Mouse (Mus musculus) stomach, postnatal 0 days (tissue): ENCODE results near the gene Ggta1. TPM values are rescaled to one million over a fixed set of nuclear protein-coding genes. Genes with fewer than 3 reads are reported as not detected.

Experiments
- ATAC-seq: fragments of 200-750 bp; cut with Nextera tagmentation; 2 replicates; pipeline ENCODE4 v1.8.0; 2017; ENCODE audit not compliant: low FRiP score, low TSS enrichment
- DNase-seq: peaks from one replicate; pipeline ENCODE4 v3.0.0-alpha.2; 2016; ENCODE audit warnings: low spot score
- H3K27ac ChIP-seq: fragments of 300-500 bp; sonication (generic); replicated peaks from 2 replicates; pipeline ENCODE4 v1.5.1; 2014; ENCODE audit warnings: mild to moderate bottlenecking, control low read depth
- H3K27me3 ChIP-seq: fragments of 300-500 bp; sonication (generic); 2 replicates; pipeline ENCODE4 v1.6.1; 2014; ENCODE audit warnings: low read length; ENCODE audit not compliant: control insufficient read depth, insufficient read depth
- H3K36me3 ChIP-seq: fragments of 300-500 bp; sonication (generic); 2 replicates; pipeline ENCODE4 v1.6.1; 2014; ENCODE audit warnings: low read length, mixed read lengths; ENCODE audit not compliant: control insufficient read depth, insufficient read depth
- H3K4me1 ChIP-seq: fragments of 300-500 bp; sonication (generic); replicated peaks from 2 replicates; pipeline ENCODE4 v1.6.1; 2014; ENCODE audit warnings: antibody characterized with exemption; ENCODE audit not compliant: control insufficient read depth, insufficient read depth
- H3K4me2 ChIP-seq: fragments of 300-500 bp; sonication (generic); replicated peaks from 2 replicates; pipeline ENCODE4 v1.6.1; 2014; ENCODE audit warnings: low read depth, mild to moderate bottlenecking, control low read depth, moderate library complexity
- H3K4me3 ChIP-seq: fragments of 300-500 bp; sonication (generic); 2 replicates; pipeline ENCODE4 v1.5.1; 2014; ENCODE audit warnings: low read depth, low read length, control low read depth
- H3K9ac ChIP-seq: fragments of 300-500 bp; sonication (generic); 2 replicates; pipeline ENCODE4 v1.6.1; 2014; ENCODE audit warnings: mild to moderate bottlenecking, low read length, control low read depth, mixed read lengths
- H3K9me3 ChIP-seq: fragments of 300-500 bp; sonication (generic); 2 replicates; pipeline ENCODE4 v1.6.1; 2016; ENCODE audit warnings: low read length; ENCODE audit not compliant: control insufficient read depth
- CTCF ChIP-seq: IDR thresholded peaks from 2 replicates; pipeline ENCODE4 v1.5.1; 2016; ENCODE audit warnings: antibody characterized with exemption, low read depth, mild to moderate bottlenecking, moderate library complexity
- EP300 ChIP-seq: optimal IDR thresholded peaks from 2 replicates; pipeline ENCODE3; 2016; ENCODE audit warnings: antibody characterized with exemption
- WGBS: fragments of 180-500 bp; shearing (Covaris S2); extraction: QIAGEN DNeasy Blood & Tissue Kit; methylation state at CpG from one replicate; pipeline ENCODE4 v1.1.7; 2014; 5-methylcytosine and 5-hydroxymethylcytosine counted together
- polyA plus RNA-seq: library from polyadenylated mRNA; unstranded; fragments of >200 nt; fragmentation: Nextera tagmentation; extraction: Ambion mirVana; gene quantifications from 2 replicates; pipeline ENCODE4 v1.2.1, GENCODE M21; 2015

Gene Ggta1
- polyA plus RNA-seq, 1 experiment from 2014 or later, result 11.5 TPM

DNA sequence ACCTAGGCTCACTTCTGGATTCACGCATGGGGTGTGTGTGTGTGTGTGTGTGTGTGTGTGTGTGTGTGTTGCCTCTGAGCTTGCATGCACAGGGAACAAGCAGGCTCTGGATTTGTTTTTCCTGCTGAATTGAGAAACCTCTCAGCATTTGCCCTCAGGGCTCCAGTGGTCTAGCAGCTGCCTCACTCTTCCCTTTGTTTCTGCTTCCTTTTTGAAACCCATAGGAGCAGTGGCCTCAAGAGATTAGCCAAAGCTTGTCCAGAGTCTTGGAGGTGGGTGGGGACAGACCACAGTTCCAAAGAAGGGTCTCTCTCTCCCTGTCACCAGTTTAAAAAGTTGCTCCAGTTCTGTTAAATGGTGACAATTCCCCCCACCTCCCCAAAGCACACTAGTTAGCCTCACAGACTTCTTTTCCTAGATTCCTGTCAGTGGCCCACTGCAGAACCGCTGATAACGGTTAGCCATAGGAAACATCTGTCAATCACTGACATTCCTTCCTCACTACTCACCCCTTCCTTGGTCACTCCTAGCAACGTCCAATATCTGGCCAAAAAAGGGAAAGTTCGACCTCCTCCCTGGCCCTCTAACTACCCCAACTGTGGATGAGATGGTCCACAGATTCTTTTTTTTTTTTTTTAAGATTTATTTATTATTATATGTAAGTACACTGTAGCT, 24.1 kb upstream of the Ggta1 start:
- no peak for TF ChIP-seq CTCF
- H3K27ac ChIP-seq, result no peak overlapping the region
- no peak overlapping the region for H3K4me2 ChIP-seq
- ATAC-seq (no peak), DNase-seq (no peak)
- H3K9me3 ChIP-seq, result no peaks in the 10 kb centered on the region
- no peaks in the 10 kb centered on the region for H3K27me3 ChIP-seq
- H3K4me1 ChIP-seq, result no peaks in the 10 kb centered on the region; the same call in 1 of the 2 replicates
- no peaks in the 10 kb centered on the region for H3K36me3 ChIP-seq
- 37% methylated on average over 5 of the region's 5 CpGs for WGBS
- no peak overlapping the region for H3K9ac ChIP-seq
- H3K4me3 ChIP-seq, result no peak overlapping the region

DNA sequence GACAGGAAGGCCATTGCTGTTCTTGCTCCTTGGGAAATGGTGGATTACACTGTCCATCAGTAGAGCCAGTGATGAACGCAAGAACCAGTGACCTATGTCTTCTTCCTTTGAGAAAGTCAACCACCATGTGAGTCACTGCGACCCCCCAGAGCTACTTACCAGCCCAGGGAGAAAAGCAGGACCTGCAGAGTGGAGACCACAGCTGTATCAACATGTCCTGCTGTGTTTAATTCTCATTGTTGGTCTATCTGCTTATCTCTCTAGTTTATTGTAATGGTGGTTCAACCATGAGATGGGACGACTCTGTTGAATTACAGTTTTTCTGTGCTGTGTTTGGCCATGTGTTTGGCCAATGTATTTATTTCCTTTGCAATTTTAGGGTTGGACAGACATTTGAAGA, 21.1 kb upstream of the Ggta1 start:
- Histone ChIP-seq H3K9me3 (no peaks in the 10 kb centered on the region), H3K4me2 (no peak overlapping the region), H3K4me1 (0 out of 2 replicates have a peak, but pooled peaks cover 4% of the 10 kb centered on the region), H3K27ac (no peak overlapping the region), H3K27me3 (no peaks in the 10 kb centered on the region), H3K4me3 (no peak overlapping the region), H3K9ac (no peak overlapping the region), H3K36me3 (no peaks in the 10 kb centered on the region)
- TF ChIP-seq CTCF (no peak), EP300 (no peak)
- ATAC-seq (no peak), DNase-seq (no peak)
- WGBS, result 88% methylated on average over 3 of the region's 3 CpGs

DNA sequence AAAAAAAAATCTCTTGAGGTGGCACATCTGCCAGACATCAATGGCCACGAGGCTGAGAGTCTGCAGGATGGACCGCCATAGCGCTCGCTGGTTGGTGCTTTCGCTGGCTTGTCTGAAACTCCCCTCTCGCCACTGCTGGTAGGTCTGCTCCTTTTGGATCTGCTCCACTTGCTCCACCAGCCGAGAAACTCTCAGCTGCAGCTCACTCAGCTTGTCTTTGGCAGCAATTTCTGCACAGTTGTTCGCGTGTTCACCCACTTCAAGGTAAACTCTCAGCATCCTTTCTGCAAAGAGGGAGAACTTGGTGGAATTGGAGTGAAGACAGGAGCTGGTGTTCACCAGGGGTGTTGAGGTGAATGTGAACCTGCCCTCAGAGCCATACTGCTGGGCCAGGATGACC, 20.4 kb upstream of the Ggta1 start:
- Histone ChIP-seq H3K4me1 (0 out of 2 replicates have a peak, but pooled peaks cover 4% of the 10 kb centered on the region), H3K9me3 (no peaks in the 10 kb centered on the region), H3K4me3 (no peak overlapping the region), H3K4me2 (no peak overlapping the region), H3K27ac (no peak overlapping the region), H3K9ac (no peak overlapping the region), H3K27me3 (no peaks in the 10 kb centered on the region), H3K36me3 (no peaks in the 10 kb centered on the region)
- TF ChIP-seq CTCF (no peak), EP300 (no peak)
- no peak for DNase-seq
- no peak for ATAC-seq
- 76% methylated on average over 9 of the region's 9 CpGs for WGBS

DNA sequence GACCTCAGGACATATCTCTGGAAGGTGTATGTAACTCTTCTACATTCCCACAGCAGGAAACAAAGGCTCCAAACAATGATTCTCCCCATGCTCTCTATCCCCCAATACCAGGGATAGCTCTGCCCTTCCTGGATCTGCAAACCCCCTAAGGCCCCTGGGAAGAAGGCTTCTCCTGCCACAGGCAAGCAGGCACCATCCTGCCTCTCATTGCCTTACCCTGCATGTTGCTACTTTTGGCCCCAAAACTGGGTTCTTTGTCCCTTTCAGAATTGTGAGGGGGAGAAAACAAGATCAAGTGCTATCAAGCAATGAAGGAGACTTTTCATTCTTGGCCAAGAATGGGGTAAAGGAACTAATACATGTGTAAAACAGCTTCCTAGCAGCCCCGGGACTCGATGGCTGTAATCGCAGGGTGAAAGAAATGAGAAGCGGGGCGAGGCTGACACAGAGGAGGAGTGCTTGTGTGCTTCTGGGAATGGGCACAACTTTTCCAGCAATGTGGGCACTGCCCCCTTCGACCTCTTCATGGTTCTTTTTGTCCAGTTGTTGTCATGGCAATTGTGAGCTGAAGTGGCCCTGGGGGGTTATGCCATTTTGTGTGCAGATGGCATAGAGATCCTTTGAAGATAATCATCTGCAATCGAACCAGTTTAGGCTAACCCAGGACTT, 18.4 kb upstream of the Ggta1 start:
- ATAC-seq, result no peak

DNA sequence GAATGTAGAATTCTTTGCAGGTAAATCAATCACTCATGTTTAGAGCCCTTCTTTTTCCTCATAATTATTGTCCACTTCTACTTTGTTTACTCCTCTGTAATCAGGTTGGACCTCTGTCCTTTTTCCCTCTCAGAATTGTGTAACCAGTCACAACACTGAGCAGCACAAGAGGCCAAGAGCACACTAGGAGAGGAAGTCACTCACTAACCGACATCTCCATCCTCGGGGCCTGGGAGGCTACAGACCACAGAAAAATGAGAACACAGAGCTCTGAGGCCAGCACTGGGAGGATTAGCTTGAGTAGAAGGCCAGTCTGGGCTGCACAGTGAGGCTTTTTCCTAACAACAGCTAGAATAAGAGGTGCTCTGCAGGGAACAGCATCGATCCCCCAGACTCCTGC, 17.0 kb upstream of the Ggta1 start:
- no peaks in the 10 kb centered on the region for H3K9me3 ChIP-seq
- DNase-seq, result no peak
- WGBS, result 41% methylated on average over 3 of the region's 3 CpGs
- H3K4me1 ChIP-seq, result 0 out of 2 replicates have a peak, but pooled peaks cover 4% of the 10 kb centered on the region
- no peak overlapping the region for H3K27ac ChIP-seq
- no peak overlapping the region for H3K9ac ChIP-seq
- no peak for ATAC-seq
- no peak for TF ChIP-seq CTCF
- TF ChIP-seq EP300, result no peak
- H3K27me3 ChIP-seq, result no peaks in the 10 kb centered on the region
- H3K4me3 ChIP-seq, result no peak overlapping the region
- H3K36me3 ChIP-seq, result no peaks in the 10 kb centered on the region
- no peak overlapping the region for H3K4me2 ChIP-seq

More for the DNA sequence above, 18.4 kb upstream of the Ggta1 start:
- H3K4me1 ChIP-seq, result 0 out of 2 replicates have a peak, but pooled peaks cover 4% of the 10 kb centered on the region
- H3K27me3 ChIP-seq, result no peaks in the 10 kb centered on the region
- no peaks in the 10 kb centered on the region for H3K9me3 ChIP-seq
- no peak for DNase-seq
- TF ChIP-seq EP300 (no peak), CTCF (no peak)
- no peak overlapping the region for H3K4me2 ChIP-seq
- 75% methylated on average over 7 of the region's 7 CpGs for WGBS
- no peaks in the 10 kb centered on the region for H3K36me3 ChIP-seq
- no peak overlapping the region for H3K4me3 ChIP-seq
- no peak overlapping the region for H3K27ac ChIP-seq
- H3K9ac ChIP-seq, result no peak overlapping the region

DNA sequence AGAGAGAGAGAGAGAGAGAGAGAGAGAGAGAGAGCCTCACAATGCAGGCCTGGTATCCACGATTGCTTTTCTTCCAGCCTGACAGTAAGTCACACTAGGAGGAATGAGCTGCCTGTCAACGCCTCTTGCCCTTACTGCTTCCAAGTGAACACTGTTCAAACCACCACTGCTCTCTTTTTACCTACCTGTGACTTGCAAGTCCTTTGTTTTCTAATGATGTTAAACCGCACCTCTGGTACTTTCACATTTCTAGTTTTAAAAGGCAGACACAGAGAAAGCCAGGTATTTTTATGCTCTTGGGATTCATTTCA, 15.7 kb upstream of the Ggta1 start:
- Histone ChIP-seq H3K4me2 (no peak overlapping the region), H3K4me3 (no peak overlapping the region), H3K4me1 (0 out of 2 replicates have a peak, but pooled peaks cover 4% of the 10 kb centered on the region), H3K27ac (no peak overlapping the region), H3K27me3 (no peaks in the 10 kb centered on the region), H3K9ac (no peak overlapping the region), H3K36me3 (no peaks in the 10 kb centered on the region), H3K9me3 (no peaks in the 10 kb centered on the region)
- ATAC-seq (no peak), DNase-seq (no peak)
- WGBS, result 57% methylated on average over 3 of the region's 3 CpGs
- TF ChIP-seq EP300 (no peak), CTCF (no peak)
